Mouse (Mus musculus) urinary bladder, postnatal 36 days (tissue): ENCODE results near the gene Unc93a2.
"Not testable (repeated sequence)": the region's sequence is repeated elsewhere in the genome, so short reads cannot be mapped to it uniquely, and the experiment has no call there.

Experiments used
- DNase-seq, 2 experiments: peaks; one replicate each; pipeline ENCODE4 v3.0.0; 2022; ENCODE audit warnings: low spot score in 2 of 2, mixed read lengths in 1 of 2

Gene Unc93a2

GRCm38 (mm10) chr17:7371879-7372278, 13.4 kb downstream of the Unc93a2 start, which contains the start of gene Gm49630:
Gm49630 (minus strand) TSS chr17:7371979.
- DNase-seq: not testable (repeated sequence)

GRCm38 (mm10) chr17:7369401-7369800, 15.9 kb downstream of the Unc93a2 start:
- not testable (repeated sequence) for DNase-seq

GRCm38 (mm10) chr17:7366676-7367374, 18.4 kb downstream of the Unc93a2 start:
- not testable (repeated sequence) for DNase-seq

GRCm38 (mm10) chr17:7366265-7366664, 19.0 kb downstream of the Unc93a2 start:
- DNase-seq: not testable (repeated sequence)

GRCm38 (mm10) chr17:7365615-7366014, 19.6 kb downstream of the Unc93a2 start:
- DNase-seq: not testable (repeated sequence)

GRCm38 (mm10) chr17:7360749-7361465, 24.4 kb downstream of the Unc93a2 start:
- not testable (repeated sequence) for DNase-seq

- DNase-seq: not testable (repeated sequence)
Measured at GRCm38 (mm10) chr17:7359806-7360205, 25.5 kb downstream of the Unc93a2 start.

GRCm38 (mm10) chr17:7352596-7352995, 32.7 kb downstream of the Unc93a2 start, which contains the start of gene Ttll2:
Ttll2 (minus strand) TSS chr17:7352696.
- DNase-seq: not testable (repeated sequence)

- not testable (repeated sequence) for DNase-seq
Measured at GRCm38 (mm10) chr17:7348765-7349164, 36.5 kb downstream of the Unc93a2 start.

- DNase-seq: not testable (repeated sequence)
Measured at GRCm38 (mm10) chr17:7337381-7337780, 47.9 kb downstream of the Unc93a2 start.

- DNase-seq: not testable (repeated sequence)
Measured at GRCm38 (mm10) chr17:7332745-7333144, 52.5 kb downstream of the Unc93a2 start.

GRCm38 (mm10) chr17:7326415-7326814, 58.8 kb downstream of the Unc93a2 start:
- not testable (repeated sequence) for DNase-seq

GRCm38 (mm10) chr17:7324346-7324745, 60.9 kb downstream of the Unc93a2 start, which contains the start of gene Tcp10a:
Tcp10a (plus strand) TSS chr17:7324646.
- DNase-seq: not testable (repeated sequence)

GRCm38 (mm10) chr17:7319789-7320188, 65.5 kb downstream of the Unc93a2 start:
- not testable (repeated sequence) for DNase-seq

- DNase-seq: not testable (repeated sequence)
Measured at GRCm38 (mm10) chr17:7315693-7316382, 69.4 kb downstream of the Unc93a2 start.
